26 mouse cellular contexts compared by ENCODE assay signal in genomic region chr9:44903856-44904255, GRCm38 (mm10). TPM values are rescaled to one million over a fixed set of nuclear protein-coding genes. Genes with fewer than 3 reads are reported as not detected.
DNase-seq lines count a peak whose midpoint lies in the region; ATAC-seq and TF ChIP-seq lines count a peak whose summit lies in the region.
"Had no signal": no experiment of that assay in that cellular context is flagged by ENCODE, and none has a peak within 500 bp of the region (broad histone marks: within the 10 kb centered on the region; RNA-seq: fewer than 3 reads in every experiment).

No protein-coding gene starts in this region.

- no peak for TF ChIP-seq POLR2A in cerebellum, adult 2 months (IDR thresholded peaks at IDR 0.05; ENCODE audit: borderline replicate concordance, insufficient read depth, low read length)
- no peak for TF ChIP-seq POLR2A in olfactory bulb, adult 2 months (IDR thresholded peaks at IDR 0.05; ENCODE audit: insufficient read depth, low read depth, low read length)

- H3K4me1 ChIP-seq in cerebellum, adult 2 months (ENCODE audit: control insufficient read depth, insufficient read depth, low read length) = peaks cover 31% of the 10 kb centered on the region
- peaks cover 27% of the 10 kb centered on the region for H3K4me1 ChIP-seq in olfactory bulb, adult 2 months (ENCODE audit: control insufficient read depth, insufficient read depth, low read length)
- H3K4me1 ChIP-seq: embryonic facial prominence, embryonic 12.5 days; forebrain, embryonic 10.5 days; forebrain, embryonic 13.5 days; hindbrain, embryonic 12.5 days; hindbrain, embryonic 15.5 days had no signal

- DNase-seq in cerebellum, adult 2 months = no peak
- no peak for DNase-seq in cerebellum, adult 11 months
- peak; percentile 74 for DNase-seq in 3134 (ENCODE audit: extremely low read depth, insufficient read length, low spot score)
- no peak for DNase-seq in heart, postnatal 14 days
- no peak for DNase-seq in thymus, postnatal 14 days
- DNase-seq: adrenal gland, adult 2 months; adrenal gland, postnatal 14 days; B cell, adult 2 months; cerebellum, adult 11-12 months; cerebellum, adult 9-10 months; cerebellum, postnatal 14 days; gastrocnemius, postnatal 14 days; heart, adult 18-20 months had no signal

- intact Hi-C loops in heart, postnatal 14 days (cut with DNase I) = no loop called here

- no peaks in the 10 kb centered on the region for H3K27me3 ChIP-seq in cerebellum, adult 2 months (ENCODE audit: control insufficient read depth, insufficient read depth, low read length)
- H3K27me3 ChIP-seq: CH12.LX; embryonic facial prominence, embryonic 12.5 days; embryonic facial prominence, embryonic 15.5 days; forebrain, embryonic 13.5 days; heart, embryonic 13.5 days; hindbrain, embryonic 12.5 days; hindbrain, embryonic 15.5 days had no signal

- H3K4me3 ChIP-seq in cerebellum, adult 2 months (replicated peaks; ENCODE audit: insufficient read depth, low read depth, low read length) = no peak overlapping the region
- H3K4me3 ChIP-seq in olfactory bulb, adult 2 months (ENCODE audit: insufficient read depth, low read depth, low read length) = no peak overlapping the region
- H3K4me3 ChIP-seq: embryonic facial prominence, embryonic 12.5 days; embryonic facial prominence, embryonic 15.5 days; erythroblast, embryonic 14.5 days; forebrain, embryonic 10.5 days; forebrain, embryonic 13.5 days; heart, embryonic 13.5 days; hindbrain, embryonic 12.5 days; hindbrain, embryonic 15.5 days had no signal

- peak overlapping the region; percentile 89; the same call in 1 of the 2 replicates for H3K27ac ChIP-seq in cerebellum, adult 2 months (ENCODE audit: insufficient read depth, low read length)
- H3K27ac ChIP-seq in olfactory bulb, adult 2 months (ENCODE audit: insufficient read depth, low read depth, low read length) = peak overlapping the region; percentile 94
- H3K27ac ChIP-seq: embryonic facial prominence, embryonic 12.5 days; embryonic facial prominence, embryonic 15.5 days; forebrain, embryonic 10.5 days; forebrain, embryonic 13.5 days; heart, embryonic 13.5 days; hindbrain, embryonic 12.5 days; hindbrain, embryonic 15.5 days had no signal

- WGBS in cerebellum, adult 2 months = 77% methylated on average over 4 of the region's 4 CpGs
- 80% methylated on average over 4 of the region's 4 CpGs for WGBS in olfactory bulb, adult 2 months

- peak; percentile 33; the same call in 1 of the 2 replicates for ATAC-seq in common myeloid progenitor, adult 5-6 weeks (replicated peaks; ENCODE audit: low read depth, poor library complexity, severe bottlenecking)
- ATAC-seq: forebrain, embryonic 13.5 days; forebrain, embryonic 16.5 days; intestine, postnatal 0 days had no signal

- TF ChIP-seq CTCF in cerebellum, adult 2 months (IDR thresholded peaks at IDR 0.05; ENCODE audit: borderline replicate concordance, insufficient read depth, low read depth, low read length) = no peak
- no peak for TF ChIP-seq CTCF in olfactory bulb, adult 2 months (IDR thresholded peaks at IDR 0.05; ENCODE audit: insufficient read depth, low read depth, low read length)

RNA-seq across cellular contexts. Expression of gene Atp5l, which starts 16.7 kb away (rescaled TPM):
- polyA plus RNA-seq in cerebellum, adult 2 months (2012; rRNA removed) = 989 and 996 TPM in 2 replicates
- 118 and 199 TPM in 2 replicates for total RNA-seq in common myeloid progenitor, adult 5-6 weeks (2017)
- polyA plus RNA-seq in olfactory bulb, adult 2 months (2012; ENCODE audit: insufficient read depth, insufficient read length, low replicate concordance, missing spikeins) = not detected in 2 replicates
- total RNA-seq in heart, postnatal 14 days (2021) = 1,000 to 10,000 TPM; 1,504 to 1,510 TPM

RNA-seq across cellular contexts. Expression of gene Kmt2a, which starts 22.8 kb away (rescaled TPM):
- polyA plus RNA-seq in cerebellum, adult 2 months (2012; rRNA removed) = 31.3 and 39.0 TPM in 2 replicates
- total RNA-seq in common myeloid progenitor, adult 5-6 weeks (2017) = 19.9 and 21.1 TPM in 2 replicates
- 83.9 and 320 TPM in 2 replicates for polyA plus RNA-seq in olfactory bulb, adult 2 months (2012; ENCODE audit: insufficient read depth, insufficient read length, low replicate concordance, missing spikeins)
- total RNA-seq in heart, postnatal 14 days (2021) = 10 to 100 TPM; 29.2 to 31.5 TPM
